Mouse (Mus musculus) v-Abl transformed pro-B cells (cell line): ENCODE results near the gene Tulp2.

Experiments
- in situ Hi-C, 2 experiments: fragments of 400-800 bp; cut with MboI; formaldehyde crosslinking; loops; one replicate each; pipeline ENCODE4 v1.15.1; 2025; ENCODE audit not compliant: unreplicated experiment in 2 of 2

Tulp2 gene

GRCm38 (mm10) chr7:45458748-45459563 is 22.7 kb upstream of the Tulp2 start:
- in situ Hi-C loops = loop anchor here (10.0 to 25.0 kb wide), 2 partner anchors 228 to 236 kb away; partner anchors contain the start of genes Car11 (in 2 of the 2), Sec1 (in 2 of the 2) and Ntn5 (in 1 of the 2)

- in situ Hi-C loops = loop anchor here (10.0 to 25.0 kb wide), 2 partner anchors 228 to 235 kb away; partner anchors contain the start of genes Car11 (in 2 of the 2), Sec1 (in 2 of the 2) and Ntn5 (in 1 of the 2)
Measured at GRCm38 (mm10) chr7:45459564-45460140, 22.0 kb upstream of the Tulp2 start, which contains the start of gene Ftl1. Gene Ftl1 (minus strand): TSS chr7:45459884.

- in situ Hi-C loops = loop anchor here in 1 of 2 experiments (25.0 kb wide), 1 partner anchor 227 kb away; the partner anchor contains the start of genes Car11, Ntn5 and Sec1
Measured at GRCm38 (mm10) chr7:45460377-45460776, 21.3 kb upstream of the Tulp2 start.

- in situ Hi-C loops = loop anchor here in 1 of 2 experiments (25.0 kb wide), 1 partner anchor 226 kb away; the partner anchor contains the start of genes Car11, Ntn5 and Sec1
Measured at GRCm38 (mm10) chr7:45460860-45461314, 20.8 kb upstream of the Tulp2 start.

- in situ Hi-C loops = loop anchor here in 1 of 2 experiments (25.0 kb wide), 1 partner anchor 226 kb away; the partner anchor contains the start of genes Car11, Ntn5 and Sec1
Measured at GRCm38 (mm10) chr7:45461326-45461725, 20.4 kb upstream of the Tulp2 start.

- in situ Hi-C loops = loop anchor here in 1 of 2 experiments (25.0 kb wide), 1 partner anchor 226 kb away; the partner anchor contains the start of genes Car11, Ntn5 and Sec1
Measured at GRCm38 (mm10) chr7:45461781-45462180, 19.9 kb upstream of the Tulp2 start.

GRCm38 (mm10) chr7:45462325-45462724 is 19.4 kb upstream of the Tulp2 start:
- in situ Hi-C loops = loop anchor here in 1 of 2 experiments (25.0 kb wide), 1 partner anchor 225 kb away; the partner anchor contains the start of genes Car11, Ntn5 and Sec1

- in situ Hi-C loops = loop anchor here in 1 of 2 experiments (25.0 kb wide), 1 partner anchor 224 kb away; the partner anchor contains the start of genes Car11, Ntn5 and Sec1
Measured at GRCm38 (mm10) chr7:45462868-45463267, 18.8 kb upstream of the Tulp2 start.

GRCm38 (mm10) chr7:45463987-45464778 is 17.5 kb upstream of the Tulp2 start:
- in situ Hi-C loops = loop anchor here in 1 of 2 experiments (25.0 kb wide), 1 partner anchor 223 kb away; the partner anchor contains the start of genes Car11, Ntn5 and Sec1

- in situ Hi-C loops = loop anchor here in 1 of 2 experiments (25.0 kb wide), 1 partner anchor 222 kb away; the partner anchor contains the start of genes Car11, Ntn5 and Sec1
Measured at GRCm38 (mm10) chr7:45465112-45465511, 16.6 kb upstream of the Tulp2 start.

- in situ Hi-C loops = loop anchor here in 1 of 2 experiments (25.0 kb wide), 1 partner anchor 222 kb away; the partner anchor contains the start of genes Car11, Ntn5 and Sec1
Measured at GRCm38 (mm10) chr7:45465549-45465948, 16.1 kb upstream of the Tulp2 start.

- in situ Hi-C loops = loop anchor here in 1 of 2 experiments (25.0 kb wide), 1 partner anchor 221 kb away; the partner anchor contains the start of genes Car11, Ntn5 and Sec1
Measured at GRCm38 (mm10) chr7:45466283-45467089, 15.2 kb upstream of the Tulp2 start, which contains the start of gene Bax. Gene Bax (minus strand): TSS chr7:45466898.

- in situ Hi-C loops = loop anchor here in 1 of 2 experiments (25.0 kb wide), 1 partner anchor 220 kb away; the partner anchor contains the start of genes Car11, Ntn5 and Sec1
Measured at GRCm38 (mm10) chr7:45467090-45467670, 14.5 kb upstream of the Tulp2 start.

GRCm38 (mm10) chr7:45470869-45471268 is 10.8 kb upstream of the Tulp2 start:
- in situ Hi-C loops = loop anchor here in 1 of 2 experiments (25.0 kb wide), 1 partner anchor 216 kb away; the partner anchor contains the start of genes Car11, Ntn5 and Sec1

GRCm38 (mm10) chr7:45475291-45475969 is 6.2 kb upstream of the Tulp2 start:
- in situ Hi-C loops = loop anchor here (5.0 kb wide), 3 partner anchors 42 to 87 kb away; partner anchors contain the start of genes Plekha4 (in 1 of the 2) and Ppp1r15a (in 1 of the 2)

- in situ Hi-C loops = loop anchor here (5.0 kb wide), 3 partner anchors 41 to 86 kb away; partner anchors contain the start of genes Plekha4 (in 1 of the 2) and Ppp1r15a (in 1 of the 2)
Measured at GRCm38 (mm10) chr7:45476453-45476852, 5.2 kb upstream of the Tulp2 start.

- in situ Hi-C loops = loop anchor here (5.0 kb wide), 3 partner anchors 40 to 85 kb away; partner anchors contain the start of genes Plekha4 (in 1 of the 2) and Ppp1r15a (in 1 of the 2)
Measured at GRCm38 (mm10) chr7:45477003-45477402, 4.7 kb upstream of the Tulp2 start.
